Mouse (Mus musculus) kidney, adult 2 months (tissue): Measurements from ENCODE around the gene Cdh4.

ENCODE experiments used
- CTCF ChIP-seq: fragments of 200-500 bp; conservative IDR thresholded peaks from 2 replicates; pipeline ENCODE4 v1.5.1; 2011; ENCODE audit warnings: low read depth, mild to moderate bottlenecking, control low read depth, low read length, moderate library complexity, mixed read lengths; ENCODE audit not compliant: insufficient read depth, insufficient read length
- POLR2A ChIP-seq: fragments of 200-500 bp; IDR thresholded peaks from one replicate; pipeline ENCODE4 v1.6.1; 2011; ENCODE audit warnings: low read depth, low read length, control low read depth

DNA sequence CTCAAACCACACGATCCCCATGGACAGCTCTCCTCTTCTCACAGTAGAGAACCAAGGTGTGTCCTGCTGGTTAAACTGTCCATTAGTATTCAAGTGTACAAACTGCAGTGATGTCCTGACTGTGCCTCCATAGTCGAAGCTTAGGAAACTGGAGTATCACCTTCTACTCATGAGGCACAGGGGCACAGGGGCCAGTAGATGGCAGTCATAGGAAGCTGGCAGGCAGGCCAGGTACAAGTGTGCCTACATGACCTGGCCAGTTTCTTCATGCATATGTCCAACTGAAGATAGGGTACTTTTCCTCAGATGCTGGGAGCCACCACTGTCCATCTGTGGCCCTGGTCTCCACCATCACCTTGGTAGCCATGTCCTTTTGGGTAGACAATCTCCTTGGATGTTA lies 472.0 kb downstream of the Cdh4 start:
- TF ChIP-seq CTCF (peak; percentile 53), POLR2A (no peak)
